In the genomic region with DNA sequence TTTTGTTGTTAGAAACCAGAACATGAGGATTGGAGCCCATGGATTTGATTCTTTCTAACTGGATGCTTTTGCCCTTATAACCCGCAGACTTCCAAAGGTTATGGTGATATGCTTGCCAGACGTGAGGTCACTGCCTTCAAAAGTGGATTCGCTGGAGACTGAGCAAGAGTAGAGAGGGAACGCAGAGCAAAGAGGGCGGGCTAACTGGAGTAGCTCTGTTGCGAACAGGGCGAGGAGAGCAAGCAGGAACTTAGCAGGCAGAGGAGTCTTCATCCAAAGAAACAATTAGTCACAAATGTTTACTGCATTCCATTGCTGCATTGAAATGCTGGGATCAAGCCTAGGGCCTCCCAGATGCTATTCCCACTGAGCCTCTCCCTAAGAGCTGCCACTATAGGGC, we compare ENCODE assay signal across 14 mouse cellular contexts.
"Had no signal": no experiment of that assay in that cellular context is flagged by ENCODE, and none has a peak within 500 bp of the region (broad histone marks: within the 10 kb centered on the region; RNA-seq: fewer than 3 reads in every experiment).

No protein-coding gene starts in this region.

- H3K9ac ChIP-seq: intestine, embryonic 15.5 days; limb, embryonic 13.5 days; liver, embryonic 14.5 days; liver, postnatal 0 days had no signal

- DNase-seq: layer of hippocampus, adult 9-11 months; liver; liver, postnatal 0 days; midbrain, embryonic 14.5 days; thymus, adult 2 months; thymus, postnatal 14 days had no signal

- H3K4me3 ChIP-seq: intestine, embryonic 15.5 days; layer of hippocampus, adult 2 months; limb, embryonic 10.5 days; limb, embryonic 13.5 days had no signal

- ATAC-seq: hindbrain, embryonic 16.5 days; intestine, embryonic 15.5 days; liver, postnatal 0 days had no signal

- H3K4me2 ChIP-seq: intestine, embryonic 15.5 days; limb, embryonic 13.5 days; midbrain, embryonic 11.5 days had no signal

- H3K27me3 ChIP-seq: intestine, embryonic 15.5 days; limb, embryonic 13.5 days had no signal

- H3K36me3 ChIP-seq: intestine, embryonic 15.5 days; limb, embryonic 10.5 days; limb, embryonic 13.5 days had no signal

- H3K4me1 ChIP-seq: limb, embryonic 10.5 days had no signal

- H3K9me3 ChIP-seq: intestine, embryonic 15.5 days; limb, embryonic 10.5 days; limb, embryonic 13.5 days had no signal

- H3K27ac ChIP-seq: intestine, embryonic 15.5 days; kidney, postnatal 0 days; layer of hippocampus, adult 2 months; limb, embryonic 10.5 days; limb, embryonic 13.5 days; liver, embryonic 14.5 days had no signal
